Mouse (Mus musculus) common myeloid progenitor, adult 5-6 weeks (primary cell): Measurements from ENCODE around the gene Gm10392. TPM values are rescaled to one million over a fixed set of nuclear protein-coding genes. Genes with fewer than 3 reads are reported as not detected.
"Not testable (repeated sequence)": the region's sequence is repeated elsewhere in the genome, so short reads cannot be mapped to it uniquely, and the experiment has no call there.

ENCODE experiments used
- ATAC-seq: replicated peaks from 2 replicates; pipeline ENCODE4 v1.8.0; 2016; ENCODE audit warnings: low read depth, mild to moderate bottlenecking, moderate TSS enrichment, inconsistent platforms; ENCODE audit not compliant: poor library complexity, severe bottlenecking
- total RNA-seq: library from RNA; stranded (forward); fragments of 200-1000, 187-1606 nt; gene quantifications from 2 replicates; pipeline ENCODE4 v1.2.3, GENCODE M21; 2017

Gene Gm10392
- total RNA-seq, result 0.82 and 0.92 TPM in 2 replicates

DNA sequence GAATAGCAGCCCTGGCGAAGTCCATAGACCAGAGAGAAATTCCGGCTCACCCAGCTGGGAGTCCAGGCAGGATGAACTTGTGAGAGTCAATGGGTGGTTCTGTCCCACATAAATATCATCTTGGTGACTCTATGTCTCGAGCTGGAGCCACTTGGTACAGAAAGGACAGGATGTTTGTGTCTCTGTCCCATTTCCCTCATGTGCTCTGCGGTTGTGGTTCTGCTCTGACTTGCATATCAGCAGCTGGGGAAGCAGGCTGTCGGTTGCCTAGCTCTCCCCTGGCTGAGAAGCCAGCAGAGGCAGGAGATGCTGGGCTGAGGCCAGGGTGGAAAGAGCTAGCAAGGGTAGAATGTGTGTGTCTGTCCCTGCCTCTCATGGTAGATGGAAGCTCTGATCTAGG, at the start of gene Gm10392:
TSS of gene Gm10392 (minus strand) at position 156 of the 400 bp plus-strand sequence.
- ATAC-seq, result peak; percentile 79

DNA sequence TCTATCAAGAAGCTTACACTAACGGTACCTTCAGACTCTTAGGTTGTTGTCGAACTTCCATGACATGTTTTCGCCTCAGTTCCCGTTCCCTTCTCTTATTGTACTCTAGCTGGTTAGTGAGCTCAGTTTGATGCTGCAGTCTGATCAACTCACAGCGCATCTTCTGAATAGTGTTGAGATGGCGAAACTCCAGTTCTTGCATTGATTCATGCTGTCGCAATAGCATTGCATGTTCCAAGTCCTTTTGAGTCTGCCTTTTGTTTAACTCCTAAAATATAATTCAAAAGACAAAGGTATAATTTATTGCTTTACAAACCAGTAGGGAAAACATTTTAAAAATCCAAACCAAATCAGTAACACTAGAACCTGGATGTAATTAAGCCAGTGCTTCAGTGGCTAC, 26.3 kb upstream of the Gm10392 start:
- ATAC-seq, result no peak

DNA sequence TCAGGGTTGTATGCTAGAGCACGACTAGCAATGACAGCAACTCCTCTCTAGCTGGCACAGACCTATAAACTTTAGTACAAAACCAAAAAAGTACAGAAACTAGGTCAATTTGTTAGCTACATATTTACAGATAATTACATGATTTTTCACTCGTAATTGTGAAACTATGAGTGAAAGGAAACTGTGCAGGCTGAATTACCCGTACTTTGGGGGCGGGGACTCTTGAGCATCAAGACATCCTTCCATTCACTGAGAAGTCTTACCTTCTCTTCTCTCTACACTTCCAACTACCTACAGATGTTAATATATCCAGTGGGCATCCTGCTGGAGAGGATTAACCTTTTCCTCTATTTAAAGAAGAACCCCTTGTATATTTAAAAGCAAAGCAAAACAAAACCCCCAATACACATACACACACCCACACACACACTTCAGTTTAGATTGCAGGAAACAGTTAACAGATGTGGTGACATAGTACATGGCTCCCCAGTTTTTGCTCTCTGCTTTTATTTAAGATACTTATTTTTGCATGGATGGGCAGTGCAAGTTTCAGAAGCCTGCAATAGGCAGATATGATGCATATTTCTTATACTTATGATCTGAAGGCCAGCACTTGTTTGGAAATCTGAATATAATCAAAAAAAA, 13.3 kb upstream of the Gm10392 start:
- ATAC-seq, result no peak

DNA sequence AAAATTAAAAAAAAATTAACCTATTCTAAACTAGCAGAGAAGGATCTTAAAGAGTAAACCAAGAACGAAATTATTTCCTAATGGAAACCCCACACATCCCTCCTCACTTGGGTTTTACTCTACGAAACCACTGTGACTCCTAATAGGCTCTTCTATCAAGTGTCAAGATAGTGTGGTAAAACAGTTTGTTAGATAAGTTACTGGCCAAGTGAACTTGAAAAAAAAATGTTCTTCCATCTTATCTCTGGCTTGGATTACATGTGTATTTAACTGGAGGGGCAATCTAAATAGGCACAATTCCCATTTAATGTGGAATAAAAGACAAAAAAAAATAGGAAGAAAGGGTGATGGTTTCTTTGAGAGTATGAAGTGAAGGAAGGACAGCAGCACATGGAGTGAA, 11.9 kb upstream of the Gm10392 start:
- no peak for ATAC-seq

DNA sequence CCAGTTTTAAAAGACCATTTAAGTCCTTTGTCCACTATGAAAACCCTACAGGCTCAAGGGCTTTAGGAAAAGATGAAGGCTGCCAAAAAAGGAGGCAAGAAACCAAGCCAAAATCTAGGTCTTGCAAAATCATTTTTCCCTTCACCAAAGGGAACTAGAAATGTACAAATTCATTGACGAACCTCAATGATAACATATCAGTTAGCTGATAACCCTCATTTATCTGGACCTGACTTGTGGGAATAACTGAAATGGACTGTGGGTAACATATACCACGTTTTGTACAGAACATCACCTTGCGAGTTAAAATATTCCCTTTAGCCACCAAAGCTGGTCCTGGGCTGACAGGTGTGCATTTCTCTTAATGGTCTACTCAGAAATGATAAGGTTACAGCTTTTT, 10.6 kb upstream of the Gm10392 start:
- no peak for ATAC-seq

DNA sequence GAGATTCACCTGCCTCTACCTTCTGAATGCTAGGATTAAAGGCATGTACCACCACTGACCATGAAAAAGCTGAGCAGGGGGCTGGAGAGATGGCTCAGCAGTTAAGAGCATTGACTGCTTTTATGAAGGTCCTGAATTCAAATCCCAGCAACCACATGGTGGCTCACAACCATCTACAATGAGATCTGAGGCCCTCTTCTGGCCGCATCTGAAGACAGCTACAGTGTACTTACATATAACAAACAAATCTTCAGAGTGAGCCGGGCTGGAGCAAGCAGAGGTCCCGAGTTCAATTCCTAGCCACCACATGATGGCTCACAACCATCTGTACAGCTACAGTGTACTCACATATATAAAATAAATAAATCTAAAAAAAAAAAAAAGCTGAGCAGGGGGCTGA, 9.4 kb upstream of the Gm10392 start:
- ATAC-seq, result not testable (repeated sequence)

DNA sequence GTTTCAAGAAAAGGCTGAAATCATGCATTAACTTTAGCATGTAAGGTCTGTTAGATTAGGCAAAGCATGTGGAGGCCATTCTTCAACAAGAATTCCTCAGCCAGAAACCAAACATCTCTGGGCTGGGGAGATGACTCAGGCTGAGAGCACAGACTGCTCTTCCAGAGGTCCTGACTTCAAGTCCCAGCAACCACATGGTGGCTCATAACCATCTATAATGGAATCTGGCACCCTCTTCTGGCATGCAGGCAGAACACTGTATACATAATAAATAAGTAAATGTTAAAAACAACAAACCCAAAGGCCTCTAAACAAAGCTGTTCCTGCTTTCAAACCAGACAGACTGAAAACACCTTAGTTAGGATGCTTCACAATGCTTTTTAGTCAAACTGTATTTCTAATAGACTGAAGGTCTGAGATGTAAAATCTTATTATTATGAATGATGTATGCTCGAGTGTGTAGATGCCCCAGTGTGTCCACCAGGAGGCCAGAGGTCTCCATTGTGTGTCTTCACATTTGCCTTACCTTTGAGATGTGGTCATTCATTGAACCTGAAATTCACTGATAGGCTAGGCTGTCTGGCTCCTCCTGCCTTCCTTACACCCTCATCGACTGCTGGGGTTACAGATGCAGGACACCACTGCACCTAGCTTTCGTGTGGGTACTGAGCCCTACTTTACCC, 6.9 kb upstream of the Gm10392 start:
- 0 out of 2 replicates have a peak, but pooled peaks have one; percentile 39 for ATAC-seq

DNA sequence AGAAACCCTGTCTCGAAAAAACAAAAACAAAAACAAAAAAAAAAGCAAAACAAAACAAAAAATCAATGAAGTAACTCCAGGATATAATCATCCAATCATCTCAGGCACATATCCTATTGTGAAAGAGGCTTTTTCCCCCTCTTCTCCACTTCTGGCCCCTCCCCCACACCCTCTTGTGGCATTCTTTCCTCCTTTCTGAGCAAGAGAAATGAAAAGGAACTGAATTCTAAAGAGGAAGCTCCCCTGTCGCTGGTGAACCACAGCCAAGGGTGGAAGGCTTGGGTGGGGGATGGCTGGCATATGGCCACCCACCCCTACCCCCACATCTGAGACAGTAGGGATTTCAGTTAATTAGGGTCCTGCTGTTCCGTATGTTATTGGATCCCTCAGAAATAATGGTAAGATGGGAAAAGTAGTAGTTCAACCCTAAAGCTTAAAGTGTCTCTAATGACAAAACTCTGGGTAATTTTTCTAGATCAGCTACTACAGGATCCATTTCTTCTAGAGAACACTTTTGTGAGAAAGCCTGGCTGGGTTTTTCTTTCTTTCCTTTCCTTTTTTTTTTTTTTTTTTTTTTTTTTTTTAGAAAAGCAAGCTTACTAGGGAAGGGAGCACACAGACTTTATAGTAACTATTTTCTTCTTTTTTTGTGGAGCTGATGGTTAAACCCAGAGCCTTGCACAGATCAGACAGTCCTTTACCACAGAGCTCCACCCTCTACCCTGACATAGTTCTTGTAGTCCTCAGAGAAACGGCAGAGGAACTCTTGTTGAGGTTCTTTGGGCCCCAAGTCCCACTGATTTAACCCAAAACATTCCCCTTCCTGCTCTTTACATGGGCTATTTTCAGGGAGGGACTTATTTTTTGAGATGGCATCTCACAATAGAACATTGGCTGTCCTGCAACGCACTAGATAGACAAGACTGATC, 1.9 kb upstream of the Gm10392 start:
- ATAC-seq, result peak; percentile 43

DNA sequence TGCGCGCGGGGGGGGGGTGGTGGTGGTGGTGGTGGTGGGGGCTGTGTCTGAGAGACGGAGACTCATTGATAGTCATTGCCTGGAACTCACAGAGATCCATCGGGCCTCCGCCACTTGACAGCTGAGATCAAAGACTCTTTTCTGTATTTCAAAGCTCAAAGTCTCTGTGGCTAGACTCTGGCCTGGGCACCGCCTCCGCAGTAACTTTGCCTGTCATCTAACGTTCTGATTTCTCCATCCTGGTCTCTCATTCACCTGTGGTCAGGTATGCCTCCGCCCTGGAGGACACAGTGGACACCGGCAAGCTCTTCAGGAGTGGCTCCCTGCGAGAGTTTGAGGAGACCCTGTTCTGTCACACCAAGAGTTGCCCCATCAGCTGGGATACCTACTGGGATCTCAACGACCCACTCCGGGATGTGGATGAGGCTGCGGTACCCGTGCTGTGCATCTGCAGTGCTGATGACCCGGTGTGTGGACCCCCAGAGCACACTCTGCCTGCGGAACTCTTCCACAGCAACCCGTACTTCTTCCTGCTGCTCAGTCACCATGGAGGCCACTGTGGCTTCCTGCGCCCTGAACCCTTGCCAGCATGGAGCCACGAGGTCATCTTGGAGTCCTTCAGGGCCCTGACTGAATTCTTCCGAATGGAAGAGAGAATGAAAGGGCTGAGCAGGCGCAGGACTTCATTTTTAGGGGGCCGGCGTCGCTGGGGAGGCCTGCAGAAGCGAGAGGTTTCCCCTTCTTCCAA, 773 bp downstream of the Gm10392 start:
- ATAC-seq, result no peak

DNA sequence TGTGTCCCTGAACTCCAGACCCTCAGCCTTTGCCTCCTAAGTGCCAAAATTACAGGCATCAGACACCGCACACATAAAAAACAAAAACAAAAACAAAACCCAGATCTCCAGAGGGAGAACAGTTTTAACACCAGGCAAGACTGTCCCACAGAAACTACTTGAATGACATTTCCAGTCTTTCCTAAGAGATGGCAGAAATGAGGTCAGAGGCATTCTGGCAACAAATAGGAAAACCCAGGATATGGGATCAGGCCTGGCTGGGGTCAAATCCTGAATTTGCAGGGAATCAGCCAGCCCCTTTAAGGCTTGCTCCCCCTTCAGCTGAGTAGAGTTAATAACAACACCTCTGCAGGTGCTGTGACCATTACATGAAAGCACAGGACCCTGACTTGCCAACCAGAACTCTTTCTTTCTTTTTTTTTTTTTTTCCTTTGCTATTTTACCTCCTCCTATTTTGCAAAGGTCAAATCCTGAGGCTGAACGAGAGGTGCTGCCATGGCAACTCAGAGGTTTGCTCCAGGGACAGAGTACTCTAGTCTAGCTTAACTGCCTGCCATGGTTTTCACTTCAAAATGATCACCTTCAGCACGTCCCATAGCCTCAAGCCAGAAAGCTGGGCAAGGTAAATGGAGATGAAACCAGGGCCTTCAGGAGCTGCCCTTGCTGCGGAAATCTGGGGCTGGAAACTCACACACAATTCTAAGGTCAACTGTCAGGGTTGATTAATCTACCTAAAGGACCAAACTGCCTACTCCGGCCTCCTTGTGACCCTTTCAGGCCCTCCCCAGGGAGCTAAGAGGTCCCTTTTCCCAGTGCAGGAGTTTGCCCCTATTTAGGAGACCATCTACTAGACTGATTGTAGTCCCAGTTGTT, 2.2 kb downstream of the Gm10392 start:
- no peak for ATAC-seq

DNA sequence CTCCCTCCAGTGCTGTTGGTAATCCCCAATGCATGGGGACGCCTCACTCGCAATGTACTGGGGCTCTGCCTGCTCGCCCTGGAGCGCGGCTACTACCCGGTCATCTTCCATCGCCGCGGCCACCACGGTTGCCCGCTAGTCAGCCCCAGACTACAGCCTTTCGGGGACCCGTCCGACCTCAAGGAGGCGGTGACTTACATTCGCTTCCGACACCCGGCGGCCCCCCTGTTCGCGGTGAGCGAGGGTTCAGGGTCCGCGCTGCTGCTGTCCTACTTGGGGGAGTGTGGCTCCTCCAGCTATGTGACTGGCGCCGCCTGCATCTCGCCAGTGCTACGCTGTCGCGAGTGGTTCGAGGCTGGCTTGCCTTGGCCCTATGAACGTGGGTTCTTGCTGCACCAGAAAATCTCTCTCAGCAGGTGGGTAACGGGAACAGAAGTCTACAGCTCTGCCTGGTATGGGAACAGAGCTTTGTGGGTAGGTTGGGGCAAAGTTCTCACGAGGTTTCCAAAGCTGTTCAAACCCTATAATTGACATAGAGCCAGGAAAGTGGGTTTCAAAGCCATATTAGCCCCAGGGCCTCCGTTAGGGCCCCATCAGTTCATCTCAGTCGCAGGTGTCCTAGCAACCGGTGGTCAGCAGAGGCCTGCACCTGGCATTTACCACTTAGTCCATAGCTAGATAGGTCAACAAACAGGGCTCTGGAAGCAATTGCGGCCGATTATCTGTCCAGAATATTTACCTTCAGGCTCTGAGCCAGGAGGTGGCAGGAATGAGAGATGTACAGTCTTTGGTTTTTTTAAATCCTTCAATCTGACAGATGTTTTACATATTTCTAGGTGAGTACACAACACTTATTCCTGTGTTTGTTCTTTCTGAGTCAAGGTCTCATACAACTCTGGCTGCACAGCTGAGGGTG, 3.1 kb downstream of the Gm10392 start, which contains the start of gene Trp53i13:
TSS of gene Trp53i13 (minus strand) at position 344 of the 916 bp plus-strand sequence.
- peak; percentile 6; the same call in 1 of the 2 replicates for ATAC-seq

DNA sequence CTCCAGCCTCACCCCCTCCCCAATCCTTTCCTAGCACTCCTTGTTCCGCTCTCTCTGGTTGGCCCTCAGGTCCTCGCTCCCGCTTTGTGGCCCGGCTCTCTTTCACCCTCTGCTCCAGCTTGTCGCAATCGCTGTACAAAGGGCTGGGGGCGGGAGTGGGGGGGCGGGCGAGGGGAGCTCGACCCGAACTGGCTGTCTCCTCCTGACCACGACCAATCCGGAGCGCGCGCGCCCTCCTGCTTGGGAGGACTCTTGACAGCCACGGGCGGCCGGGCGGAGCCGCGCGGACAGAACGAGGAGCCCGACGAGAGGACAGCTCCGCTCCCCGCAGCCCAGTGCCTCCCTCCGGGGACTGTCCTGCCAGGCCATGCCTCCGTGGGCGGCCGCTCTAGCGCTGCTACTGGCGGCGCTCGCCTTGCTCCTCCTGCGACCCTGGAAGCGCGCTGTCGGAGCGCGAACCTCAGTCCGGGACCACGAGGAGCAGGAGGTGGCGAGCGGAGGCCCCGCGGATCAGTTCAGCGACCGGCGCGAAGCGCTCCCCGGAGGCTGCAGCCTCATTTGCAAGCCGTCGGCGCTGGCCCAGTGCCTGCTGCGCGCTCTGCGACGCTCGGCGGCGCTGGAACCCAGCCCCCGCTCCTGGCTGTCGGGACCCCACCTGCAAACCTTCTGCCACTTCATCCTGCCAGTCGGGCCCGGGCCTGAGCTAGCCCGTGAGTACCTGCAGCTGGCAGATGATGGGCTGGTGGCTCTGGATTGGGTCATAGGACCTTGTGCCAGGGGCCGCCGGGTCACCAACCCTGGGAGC, 4.0 kb downstream of the Gm10392 start, which contains the start of gene Abhd15:
TSS of gene Abhd15 (plus strand) at position 290 of the 805 bp plus-strand sequence.
- ATAC-seq, result peak; percentile 19

DNA sequence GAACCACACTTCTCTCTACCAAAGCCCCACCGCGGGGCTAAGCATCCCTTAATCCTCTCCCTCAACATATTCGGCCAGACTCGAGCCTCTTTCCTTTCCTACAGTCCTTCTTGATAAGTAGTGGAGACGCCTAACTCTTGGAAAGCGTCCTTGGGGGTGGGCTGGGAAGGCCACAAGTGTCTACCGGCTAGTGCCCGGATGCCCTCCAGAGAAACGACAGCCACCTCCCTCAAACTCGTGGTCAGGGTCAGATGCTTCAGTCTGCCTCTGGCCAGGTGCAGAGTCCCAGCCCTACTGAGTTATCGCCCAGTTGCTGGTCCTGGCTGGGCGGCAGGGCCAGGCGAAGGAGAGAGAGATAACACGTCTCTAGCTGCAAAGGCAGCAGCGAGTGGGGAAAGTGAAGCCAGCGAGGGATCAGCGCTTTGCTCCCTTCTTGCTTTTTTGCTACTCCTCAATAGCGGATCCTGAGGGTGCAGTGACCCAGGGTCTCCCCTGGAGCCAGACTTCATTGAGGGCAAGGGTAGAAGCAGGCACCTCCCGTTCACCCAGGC, 4.6 kb downstream of the Gm10392 start:
- 0 out of 2 replicates have a peak, but pooled peaks have one; percentile 6 for ATAC-seq

DNA sequence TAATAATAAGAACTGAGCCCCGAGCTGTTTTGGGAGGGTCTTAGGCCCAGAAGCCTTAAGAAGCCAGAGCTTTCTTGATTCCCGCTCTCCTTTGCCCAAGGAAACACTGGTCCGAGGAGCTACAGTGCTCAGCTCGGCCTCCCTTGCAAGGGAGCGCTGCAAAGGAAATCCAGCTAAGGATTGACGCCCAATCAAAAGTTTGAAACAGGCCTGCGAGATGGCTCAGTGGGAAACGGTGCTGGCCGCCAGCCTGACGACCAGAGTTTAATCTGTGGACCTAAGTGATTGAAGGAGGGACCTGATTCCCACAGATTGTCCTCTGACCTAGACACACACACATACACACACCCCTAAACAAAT, 5.2 kb downstream of the Gm10392 start:
- ATAC-seq, result 0 out of 2 replicates have a peak, but pooled peaks have one; percentile 2

DNA sequence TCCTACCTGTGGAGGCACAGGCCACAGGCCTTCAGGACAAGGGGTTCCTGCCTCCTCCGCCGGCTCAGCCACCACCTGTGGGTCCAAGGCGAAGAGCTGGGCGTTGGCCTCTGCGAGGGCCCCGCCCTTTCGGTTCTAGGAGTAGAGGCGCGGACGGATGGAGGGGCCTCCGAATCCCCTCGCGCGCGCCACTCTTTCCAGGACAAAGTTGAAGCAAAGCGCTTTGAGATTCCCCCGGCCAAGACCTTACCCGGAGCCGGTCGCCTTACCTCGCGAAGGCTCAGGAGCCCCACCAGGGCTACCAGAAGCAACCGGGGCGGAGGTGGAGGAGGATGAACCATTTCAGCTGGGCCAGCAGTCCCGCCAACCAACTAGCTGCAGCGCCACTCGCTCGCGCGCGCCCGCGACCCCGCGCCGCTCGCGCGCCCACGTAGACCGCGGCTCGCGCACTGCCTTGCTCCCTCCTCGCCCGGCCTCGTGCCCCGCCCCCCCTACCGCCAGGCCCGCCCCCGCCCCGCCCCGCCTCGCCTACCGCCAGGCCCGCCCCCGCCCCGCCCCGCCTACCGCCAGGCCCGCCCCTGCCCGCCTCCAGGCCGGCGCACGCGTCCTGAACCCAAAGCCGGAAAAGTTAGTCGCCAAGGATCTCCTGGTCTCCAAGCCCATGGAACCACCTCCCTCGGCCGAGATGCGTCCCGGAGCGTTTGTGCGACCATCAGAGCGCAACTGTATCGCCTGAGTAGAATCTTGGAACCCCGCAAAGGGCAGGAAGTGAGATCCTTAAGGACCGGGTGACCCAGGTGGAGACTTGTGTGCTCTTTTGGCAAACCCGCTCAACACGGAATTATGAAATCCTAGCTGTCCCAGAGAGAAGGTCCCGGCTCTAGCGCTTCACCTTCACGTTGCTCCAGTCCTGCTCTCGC, 5.8 kb downstream of the Gm10392 start:
- peak; percentile 42; the same call in 1 of the 2 replicates for ATAC-seq

DNA sequence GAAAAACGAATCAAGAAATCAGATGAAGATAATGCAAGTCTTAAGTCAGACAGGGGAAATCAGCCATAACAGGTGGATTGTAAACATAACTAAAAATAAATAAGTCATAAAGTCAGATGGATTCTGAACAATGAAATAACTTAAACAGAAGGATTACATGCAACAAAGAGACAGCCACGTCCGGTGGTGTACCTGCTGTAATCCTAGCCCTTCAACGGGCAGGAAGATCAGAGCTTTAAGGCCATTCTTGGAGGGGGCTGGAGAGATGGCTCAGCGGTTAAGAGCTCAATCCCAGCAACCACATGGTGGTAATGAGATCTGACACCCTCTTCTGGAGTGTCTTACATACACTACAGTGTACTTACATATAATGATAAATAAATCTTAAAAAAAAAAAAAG, 7.7 kb downstream of the Gm10392 start:
- ATAC-seq, result no peak
